Mouse (Mus musculus): ENCODE data around the gene Gm13271.

DNA sequence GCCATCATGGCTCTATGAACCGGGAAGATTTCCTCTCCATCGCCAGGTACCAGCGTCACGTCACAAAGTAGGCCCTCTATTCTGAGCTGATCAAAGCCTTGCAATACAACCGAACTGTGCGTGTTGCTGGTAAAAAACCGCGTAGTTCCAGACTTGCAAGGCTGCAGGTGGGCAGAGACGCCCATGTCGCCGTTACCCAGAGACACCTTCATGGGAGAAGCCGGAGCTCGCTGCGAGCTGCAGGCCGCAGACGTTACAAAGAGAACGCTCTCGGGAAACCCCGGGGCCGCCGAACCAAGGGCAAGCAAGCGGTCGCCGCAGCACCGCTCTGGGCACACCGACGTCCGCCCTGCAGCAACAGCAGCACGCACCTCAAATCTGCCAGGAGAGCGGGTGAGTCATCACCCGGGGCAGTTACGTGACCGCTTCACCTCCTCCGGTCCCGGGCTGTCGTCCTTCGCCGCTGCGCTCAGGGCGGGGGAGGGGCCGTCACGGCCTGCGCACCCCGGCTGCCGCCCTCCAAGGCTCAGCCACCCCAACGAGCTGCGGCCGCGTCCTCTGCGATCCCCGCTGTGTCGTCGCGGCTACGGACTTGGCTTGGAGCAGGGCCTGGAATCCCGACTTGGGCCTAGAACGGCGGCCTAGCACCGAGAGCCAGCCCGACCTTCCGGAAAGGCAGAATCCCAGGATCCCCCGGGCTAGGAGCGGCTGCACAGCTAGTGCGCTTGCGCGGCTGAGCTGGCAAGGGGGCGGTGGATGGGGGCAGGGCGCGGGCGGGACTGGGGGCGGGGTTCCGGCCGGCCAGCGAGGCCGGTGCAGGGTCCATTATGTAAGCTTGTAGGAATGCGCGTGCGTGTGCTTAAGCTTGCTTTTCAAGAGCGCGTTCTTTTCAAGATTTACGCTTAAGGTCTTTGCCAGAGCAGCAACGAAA is 32.6 kb upstream of the Gm13271 start, which contains the start of the genes Gm26566 and Klhl9:
- no peak for TF ChIP-seq CTCF (IDR thresholded peaks at IDR 0.05; ENCODE audit: low read depth)
- no peak for TF ChIP-seq EP300 (IDR thresholded peaks at IDR 0.05; ENCODE audit: low read depth)
